Comparison of ENCODE assay signal across 12 mouse cellular contexts in genomic region chr11:79092802-79093201, GRCm38 (mm10). TPM values are rescaled to one million over a fixed set of nuclear protein-coding genes. Genes with fewer than 3 reads are reported as not detected.
A peak's percentile ranks its signal among the peaks of the same experiment; 100 is the strongest.
DNase-seq lines count a peak whose midpoint lies in the region; ATAC-seq and TF ChIP-seq lines count a peak whose summit lies in the region.
"Had no signal": no experiment of that assay in that cellular context is flagged by ENCODE, and none has a peak within 500 bp of the region (broad histone marks: within the 10 kb centered on the region; RNA-seq: fewer than 3 reads in every experiment).

No protein-coding gene starts in this region.

- 49% methylated on average over 7 of the region's 7 CpGs for WGBS in heart, adult 2 months
- 35% methylated on average over 7 of the region's 7 CpGs for WGBS in lung, embryonic 15.5 days
- WGBS in cerebellum, adult 2 months, result 82% methylated on average over 7 of the region's 7 CpGs
- WGBS in embryonic facial prominence, embryonic 10.5 days, result 80% methylated on average over 7 of the region's 7 CpGs

- no peak for ATAC-seq in lung, embryonic 15.5 days (ENCODE audit: borderline replicate concordance, extremely low read depth, low FRiP score, low TSS enrichment)
- 0 out of 2 replicates have a peak, but pooled peaks have one; percentile 5 for ATAC-seq in granulocyte monocyte progenitor cell, adult 5-6 weeks (replicated peaks; ENCODE audit: poor library complexity, severe bottlenecking)
- ATAC-seq: forebrain, embryonic 13.5 days had no signal

- no peaks in the 10 kb centered on the region for H3K27me3 ChIP-seq in heart, adult 2 months (ENCODE audit: control insufficient read depth, insufficient read depth, low read length)
- H3K27me3 ChIP-seq in lung, embryonic 15.5 days, result no peaks in the 10 kb centered on the region
- H3K27me3 ChIP-seq in cerebellum, adult 2 months (ENCODE audit: control insufficient read depth, insufficient read depth, low read length), result no peaks in the 10 kb centered on the region
- H3K27me3 ChIP-seq in embryonic facial prominence, embryonic 10.5 days (replicated peaks; ENCODE audit: low read depth, poor library complexity, severe bottlenecking), result no peaks in the 10 kb centered on the region
- H3K27me3 ChIP-seq: forebrain, embryonic 13.5 days; kidney, embryonic 15.5 days had no signal

- H3K4me3 ChIP-seq in heart, adult 2 months, result no peak overlapping the region
- no peak overlapping the region for H3K4me3 ChIP-seq in lung, embryonic 15.5 days
- H3K4me3 ChIP-seq in cerebellum, adult 2 months (replicated peaks; ENCODE audit: insufficient read depth, low read depth, low read length), result no peak overlapping the region
- no peak overlapping the region for H3K4me3 ChIP-seq in embryonic facial prominence, embryonic 10.5 days
- H3K4me3 ChIP-seq: forebrain, embryonic 13.5 days; kidney, embryonic 15.5 days had no signal

- no peaks in the 10 kb centered on the region for H3K9me3 ChIP-seq in lung, embryonic 15.5 days
- H3K9me3 ChIP-seq in embryonic facial prominence, embryonic 10.5 days, result no peaks in the 10 kb centered on the region
- H3K9me3 ChIP-seq: forebrain, embryonic 13.5 days; kidney, embryonic 15.5 days had no signal

- TF ChIP-seq EP300 in heart, adult 2 months (IDR thresholded peaks at IDR 0.05; ENCODE audit: insufficient read depth, low read depth, low read length), result no peak

- no peaks in the 10 kb centered on the region for H3K36me3 ChIP-seq in heart, adult 2 months (ENCODE audit: control insufficient read depth, insufficient read depth, low read length)
- H3K36me3 ChIP-seq in lung, embryonic 15.5 days, result no peaks in the 10 kb centered on the region
- no peaks in the 10 kb centered on the region for H3K36me3 ChIP-seq in embryonic facial prominence, embryonic 10.5 days (replicated peaks)
- H3K36me3 ChIP-seq: kidney, embryonic 15.5 days had no signal

- H3K4me2 ChIP-seq in lung, embryonic 15.5 days, result no peak overlapping the region
- H3K4me2 ChIP-seq: forebrain, embryonic 13.5 days; kidney, embryonic 15.5 days; midbrain, embryonic 11.5 days had no signal

- H3K4me1 ChIP-seq in heart, adult 2 months (ENCODE audit: control insufficient read depth, insufficient read depth, low read length), result peaks cover 34% of the 10 kb centered on the region
- H3K4me1 ChIP-seq in lung, embryonic 15.5 days, result peaks cover 68% of the 10 kb centered on the region
- H3K4me1 ChIP-seq in cerebellum, adult 2 months (ENCODE audit: control insufficient read depth, insufficient read depth, low read length), result no peaks in the 10 kb centered on the region
- H3K4me1 ChIP-seq in embryonic facial prominence, embryonic 10.5 days, result peaks cover 73% of the 10 kb centered on the region

- DNase-seq in heart, adult 2 months, result no peak
- DNase-seq in heart, postnatal 36 days, result no peak
- no peak for DNase-seq in lung, postnatal 36 days
- peak; percentile 20 to 34 for DNase-seq in thymus, postnatal 10 days (ENCODE audit: low spot score in 2 of 2)
- DNase-seq in cerebellum, adult 2 months, result no peak
- DNase-seq in embryonic facial prominence, embryonic 10.5 days (ENCODE audit: low spot score), result no peak
- DNase-seq: gastrocnemius, postnatal 25 days had no signal

- H3K27ac ChIP-seq in heart, adult 2 months, result peak overlapping the region; percentile 83; the same call in 1 of the 2 replicates
- 0 out of 2 replicates have a peak overlapping the region, but pooled peaks have one; percentile 97 for H3K27ac ChIP-seq in lung, embryonic 15.5 days
- no peak overlapping the region for H3K27ac ChIP-seq in cerebellum, adult 2 months (ENCODE audit: insufficient read depth, low read length)
- H3K27ac ChIP-seq in embryonic facial prominence, embryonic 10.5 days (replicated peaks), result no peak overlapping the region; the same call in 1 of the 2 replicates
- H3K27ac ChIP-seq: forebrain, embryonic 13.5 days had no signal

- no peak for TF ChIP-seq CTCF in heart, adult 2 months (IDR thresholded peaks at IDR 0.05)
- TF ChIP-seq CTCF in cerebellum, adult 2 months (IDR thresholded peaks at IDR 0.05; ENCODE audit: borderline replicate concordance, insufficient read depth, low read depth, low read length), result no peak

- intact Hi-C loops in heart, adult 2 months (cut with DNase I), result loop anchor here (2.0 kb wide), 1 partner anchor 42 kb away; no protein-coding TSS in a partner anchor
- intact Hi-C loops in heart, postnatal 36 days (cut with DNase I), result no loop called here

- no peak for TF ChIP-seq POLR2A in heart, adult 2 months (IDR thresholded peaks at IDR 0.05; ENCODE audit: insufficient read depth, low read depth, low read length)
- TF ChIP-seq POLR2A in cerebellum, adult 2 months (IDR thresholded peaks at IDR 0.05; ENCODE audit: borderline replicate concordance, insufficient read depth, low read length), result no peak

- H3K79me2 ChIP-seq in heart, adult 2 months (replicated peaks; ENCODE audit: control insufficient read depth, insufficient read depth, low read length), result no peaks in the 10 kb centered on the region

- H3K9ac ChIP-seq in heart, adult 2 months (ENCODE audit: low read depth, low read length), result no peak overlapping the region
- H3K9ac ChIP-seq in lung, embryonic 15.5 days, result no peak overlapping the region
- H3K9ac ChIP-seq: forebrain, embryonic 13.5 days; kidney, embryonic 15.5 days had no signal

RNA-seq across cellular contexts. Expression of gene Ksr1, which starts 53.4 kb away (rescaled TPM):
- 1 to 10 TPM; 5.1 to 7.0 TPM for total RNA-seq in heart, adult 2 months (2021)
- 6.7 and 7.8 TPM in 2 replicates for polyA plus RNA-seq in heart, adult 2 months (2012; rRNA removed)
- 1 to 10 TPM; 6.6 to 6.7 TPM for total RNA-seq in heart, postnatal 36 days (2021)
- polyA plus RNA-seq in lung, embryonic 15.5 days (2015; fragmentation: Nextera tagmentation; extraction: Ambion mirVana), result 2.0 and 2.8 TPM in 2 replicates
- 8.1 and 19.2 TPM in 2 replicates for total RNA-seq in granulocyte monocyte progenitor cell, adult 5-6 weeks (2014; fragmentation: Nextera tagmentation)
- 5.4 and 8.2 TPM in 2 replicates for total RNA-seq in granulocyte monocyte progenitor cell, adult 5-6 weeks (2017)
- 22.4 and 23.2 TPM in 2 replicates for polyA plus RNA-seq in cerebellum, adult 2 months (2012; rRNA removed)
- 1.0 and 1.5 TPM in 2 replicates for polyA plus RNA-seq in embryonic facial prominence, embryonic 10.5 days (2016; fragmentation: Nextera tagmentation; extraction: Ambion mirVana)

Comparison
In these comparisons a context has a peak if more than half of its experiments do, and no peak if none do; other contexts are left out.
1. DNase-seq: peak in thymus, postnatal 10 days (2 of 2); none in heart, adult 2 months (0 of 2), heart, postnatal 36 days (0 of 2), lung, postnatal 36 days (single experiment), cerebellum, adult 2 months (0 of 2) and embryonic facial prominence, embryonic 10.5 days (single experiment).
2. H3K27ac ChIP-seq: peak in heart, adult 2 months (single experiment) and lung, embryonic 15.5 days (single experiment); none in cerebellum, adult 2 months (single experiment) and embryonic facial prominence, embryonic 10.5 days (single experiment).